Mouse (Mus musculus) liver (tissue): Measurements from ENCODE around the gene Sema5a.

Source experiments
- DNase-seq: peaks from one replicate; pipeline ENCODE4 v3.0.0-alpha.2; 2020; ENCODE audit warnings: mixed read lengths

Sema5a gene

DNA sequence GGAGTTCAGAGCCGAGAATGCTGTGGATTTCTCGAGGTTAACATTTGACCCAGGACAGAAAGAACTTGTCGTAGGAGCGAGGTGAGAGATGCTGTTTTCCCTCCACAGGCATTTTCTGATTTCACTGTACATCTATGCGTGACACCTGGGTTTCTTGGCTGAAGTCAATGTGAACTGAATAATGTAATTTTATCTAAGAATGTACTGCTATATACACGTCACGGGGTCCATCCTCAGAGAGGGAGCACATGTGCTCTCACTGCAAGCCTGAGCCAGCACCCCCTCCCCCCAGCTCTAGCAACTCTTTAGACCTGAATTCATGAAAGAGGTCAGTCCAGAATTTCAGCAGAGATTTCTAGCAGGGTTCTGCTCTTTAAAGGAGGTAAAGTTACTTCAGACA lies 215.6 kb downstream of the Sema5a start:
- no peak for DNase-seq

DNA sequence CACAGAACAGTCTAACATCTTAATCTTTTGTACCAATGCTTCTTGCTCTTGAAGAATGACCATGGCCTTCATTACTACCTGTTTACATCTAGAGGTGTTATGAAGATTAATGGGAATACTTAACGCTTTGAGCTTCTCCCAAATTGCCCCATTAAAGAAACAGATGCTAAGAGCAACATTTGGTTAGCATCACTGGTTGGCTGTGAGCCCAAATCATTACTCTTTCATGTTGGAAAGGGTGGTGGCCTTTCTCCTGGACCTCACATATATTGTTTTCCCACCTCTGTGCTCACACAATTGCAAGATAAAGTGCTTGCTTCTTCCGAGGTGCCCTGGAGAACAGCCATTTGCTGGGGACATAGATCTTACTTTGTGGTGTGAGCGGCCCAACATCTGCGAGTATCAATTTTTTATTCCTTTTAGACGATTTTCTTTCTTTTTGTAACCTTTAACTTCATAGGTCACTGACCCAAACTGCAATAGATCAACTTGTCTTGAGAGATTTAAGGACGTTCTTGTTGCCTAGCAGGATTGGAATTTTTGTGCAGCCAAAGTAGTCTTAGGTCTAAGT lies 227.0 kb downstream of the Sema5a start:
- DNase-seq = no peak

DNA sequence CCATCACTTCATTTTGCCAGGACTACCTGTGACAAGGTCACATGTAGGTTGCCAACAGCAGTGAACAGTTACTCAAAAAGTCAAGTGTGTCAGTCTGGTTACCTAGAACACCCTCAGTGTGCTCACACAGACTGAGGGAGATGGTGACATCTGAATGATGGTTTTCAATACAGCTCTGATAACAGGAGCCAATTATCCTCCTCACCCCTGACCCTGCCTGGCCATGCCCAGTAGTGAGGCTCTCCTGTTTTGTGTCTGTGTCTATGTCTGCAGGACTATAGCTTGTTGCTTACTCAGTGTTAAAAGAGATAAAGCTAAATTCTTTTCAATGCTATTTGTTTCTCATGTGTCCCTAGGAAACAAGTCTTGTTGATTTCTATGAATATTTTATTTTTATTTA lies 236.1 kb downstream of the Sema5a start:
- no peak for DNase-seq

DNA sequence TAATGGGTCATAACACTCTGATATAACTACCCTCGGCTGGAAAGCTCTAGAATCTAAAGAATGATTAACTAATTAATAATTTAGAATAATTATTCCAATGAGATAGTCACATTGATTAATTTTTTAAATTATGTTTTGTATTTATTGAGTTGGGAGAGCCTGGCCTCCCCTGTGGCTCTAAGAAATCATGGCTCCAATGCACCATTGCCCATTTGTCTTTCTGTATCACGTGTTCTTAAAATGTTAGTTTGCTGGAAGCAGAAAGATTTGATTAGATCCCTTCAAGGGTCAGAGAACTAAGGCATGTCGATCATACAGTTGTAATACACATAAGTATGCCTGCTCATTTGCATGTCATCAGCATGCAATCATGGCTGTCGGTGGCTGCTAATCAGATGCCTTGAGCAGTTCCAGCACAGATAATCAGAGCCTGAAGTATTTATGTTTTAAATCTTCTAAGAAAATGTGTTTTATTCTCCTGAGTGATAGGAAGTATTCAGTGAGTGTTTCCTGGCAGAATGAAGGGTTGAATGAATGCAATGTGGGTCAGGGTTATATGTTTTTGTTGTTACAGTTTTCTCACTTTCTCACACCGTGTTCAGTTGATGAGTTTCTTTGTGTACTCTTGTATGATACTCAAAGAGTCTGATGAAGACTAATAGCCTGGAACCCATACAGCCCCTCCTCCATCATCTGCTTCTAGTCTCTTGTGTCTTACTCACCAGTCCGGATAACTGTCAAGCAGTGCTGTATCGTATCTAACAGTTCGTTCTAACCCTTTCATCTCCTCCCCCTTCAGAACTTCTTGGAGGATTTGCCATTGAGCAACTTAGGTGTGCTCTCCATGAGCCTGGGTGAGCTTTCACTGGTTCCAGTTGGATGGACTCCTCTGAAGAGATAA lies 240.7 kb downstream of the Sema5a start:
- DNase-seq = no peak

DNA sequence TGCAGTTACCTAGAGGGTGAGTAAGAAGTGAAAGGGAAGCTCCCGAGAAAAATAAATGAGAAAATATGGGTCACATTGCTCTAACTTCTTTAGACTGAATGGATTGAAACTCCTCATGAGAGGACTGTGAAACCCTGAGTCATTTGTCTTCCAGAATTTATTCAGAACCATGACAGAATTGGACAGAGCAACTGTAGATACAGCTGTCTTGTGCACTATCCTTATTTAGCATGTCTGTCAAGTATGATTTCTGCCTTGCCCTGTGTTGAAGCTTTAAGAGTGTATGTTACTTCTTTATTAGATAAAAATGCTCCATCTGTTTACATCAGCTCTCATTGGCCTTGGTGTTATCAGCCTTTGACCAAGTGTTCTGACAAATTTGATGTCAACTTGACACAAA lies 243.4 kb downstream of the Sema5a start:
- no peak for DNase-seq

DNA sequence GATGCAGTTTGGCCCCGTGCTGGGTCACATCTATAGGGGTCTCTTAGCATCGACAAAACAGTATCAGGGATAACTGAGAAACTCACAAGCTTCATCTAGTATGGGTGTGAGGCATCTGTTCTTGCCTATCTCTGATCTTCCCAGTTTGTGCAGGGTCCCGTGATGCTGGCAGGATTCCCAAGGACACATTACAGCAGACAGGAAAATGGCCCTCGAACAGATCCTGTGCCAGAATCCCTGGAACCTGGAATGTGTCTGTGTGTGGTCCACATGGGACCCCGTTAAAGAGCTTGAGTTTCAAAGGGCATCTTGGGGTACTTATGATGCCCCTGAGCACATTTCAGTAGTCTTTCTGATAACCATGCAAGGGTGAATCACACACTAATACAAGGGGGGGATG lies 249.6 kb downstream of the Sema5a start:
- no peak for DNase-seq

DNA sequence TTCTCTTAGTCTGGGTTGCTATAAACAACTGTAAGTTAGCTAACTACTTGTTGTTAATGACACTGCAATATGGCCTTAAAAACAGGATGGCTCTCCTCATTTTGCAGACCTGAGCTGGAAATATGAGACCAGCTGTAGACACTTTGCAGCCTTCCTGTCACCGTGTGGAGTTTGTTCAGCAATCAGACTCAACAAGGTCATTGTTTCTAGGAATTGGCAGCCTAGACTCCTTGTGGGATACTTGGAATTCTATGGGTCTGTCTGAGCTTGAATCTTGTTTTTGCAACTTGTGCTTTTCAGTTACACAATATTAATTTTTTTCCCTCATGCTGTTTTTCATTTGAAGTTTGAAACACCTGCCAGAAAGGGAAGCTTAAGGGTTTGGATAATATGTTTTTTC lies 250.3 kb downstream of the Sema5a start:
- no peak for DNase-seq

DNA sequence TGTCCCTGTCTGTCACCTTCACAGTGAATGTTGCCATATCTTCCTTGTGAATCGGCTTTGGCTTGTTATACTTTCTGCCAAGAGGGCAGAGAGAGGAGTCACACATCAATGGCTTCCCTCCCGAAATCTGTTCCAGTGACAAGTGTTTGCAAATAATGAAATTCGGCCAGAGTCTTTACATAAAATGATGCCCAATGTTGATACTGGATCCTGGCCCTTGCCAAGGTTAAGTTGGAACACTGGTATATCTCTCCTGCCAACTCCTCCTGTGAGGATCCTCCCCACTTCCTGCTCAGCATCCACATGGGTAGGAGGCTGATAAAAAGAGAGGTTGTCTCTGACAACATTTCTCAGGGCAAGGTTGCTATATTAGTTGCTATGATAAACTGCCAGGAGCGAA lies 252.3 kb downstream of the Sema5a start:
- DNase-seq = no peak

DNA sequence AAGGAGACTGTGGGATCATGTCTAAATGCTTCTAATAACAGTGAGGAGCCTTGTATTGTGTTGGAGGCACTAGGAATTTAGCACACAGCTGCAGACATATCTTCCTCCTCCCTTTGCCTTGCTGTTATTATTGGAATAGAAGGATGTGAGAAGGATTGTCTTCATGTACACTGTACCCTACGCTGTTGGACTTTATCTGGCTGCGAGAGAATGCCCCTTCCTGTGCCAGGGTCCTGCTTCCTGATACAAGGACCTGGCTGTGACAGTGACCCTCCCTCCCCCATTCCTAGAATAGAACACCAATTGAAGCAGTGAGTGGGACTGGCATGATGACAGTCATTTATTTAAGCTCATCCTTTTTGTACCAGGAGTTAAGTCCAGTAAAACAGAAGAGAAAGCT lies 261.3 kb downstream of the Sema5a start:
- no peak for DNase-seq

DNA sequence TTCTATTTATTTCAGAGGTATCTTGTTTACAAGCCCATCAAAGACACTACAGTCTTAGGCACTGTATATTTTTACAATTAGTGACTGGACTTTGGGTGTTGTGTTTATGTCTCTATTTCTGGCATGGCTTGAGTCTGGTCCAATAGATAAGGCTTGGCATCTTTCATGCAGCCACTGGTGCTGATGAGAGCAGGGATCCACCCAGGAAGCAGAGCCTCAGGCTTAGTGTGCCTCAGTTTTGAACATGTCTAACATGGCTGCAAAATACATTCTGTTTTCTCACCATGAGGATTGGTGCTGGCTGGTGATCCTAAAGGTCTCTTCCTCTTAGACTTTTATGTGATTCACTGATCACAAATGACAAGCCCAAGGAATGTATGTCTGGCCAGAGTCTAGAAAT lies 263.7 kb downstream of the Sema5a start:
- no peak for DNase-seq

DNA sequence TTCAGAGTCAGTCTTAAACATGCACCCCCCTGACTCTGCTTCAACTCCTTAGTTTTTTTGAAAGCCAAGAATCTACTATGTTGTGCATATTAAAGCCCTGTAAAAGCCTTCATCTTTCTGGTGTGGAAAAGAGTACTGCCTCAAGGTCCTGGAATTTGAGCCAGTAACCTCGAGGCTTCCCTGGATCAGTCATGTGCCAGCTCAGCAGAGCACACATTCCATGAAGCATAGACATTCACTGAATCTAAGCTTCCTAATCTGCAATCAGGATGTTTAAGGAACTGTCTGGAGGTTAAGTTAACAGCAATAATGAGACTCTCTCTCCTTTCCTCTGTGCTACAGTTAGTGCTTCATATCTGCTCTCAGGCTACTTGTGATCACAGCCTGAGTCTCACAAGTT lies 270.3 kb downstream of the Sema5a start:
- DNase-seq = no peak

DNA sequence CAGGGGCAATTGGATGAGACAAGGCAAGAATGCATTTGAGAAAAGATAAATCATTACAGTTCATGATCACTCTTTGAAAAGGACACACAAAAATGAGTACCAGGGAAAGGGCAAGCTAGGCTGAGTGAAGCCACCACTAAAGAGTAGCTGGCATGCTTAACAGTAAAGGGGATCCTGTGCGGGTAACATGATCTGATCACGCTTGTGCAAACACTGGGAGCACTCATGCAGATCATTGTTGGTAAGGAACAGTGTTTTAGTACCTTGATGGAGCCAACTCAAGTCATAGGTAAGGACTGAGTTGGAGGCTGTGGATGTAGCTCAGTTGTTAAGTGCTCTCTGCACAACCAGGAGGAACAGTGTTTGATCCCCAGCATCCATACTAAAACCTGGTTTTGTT lies 273.3 kb downstream of the Sema5a start:
- DNase-seq = no peak

DNA sequence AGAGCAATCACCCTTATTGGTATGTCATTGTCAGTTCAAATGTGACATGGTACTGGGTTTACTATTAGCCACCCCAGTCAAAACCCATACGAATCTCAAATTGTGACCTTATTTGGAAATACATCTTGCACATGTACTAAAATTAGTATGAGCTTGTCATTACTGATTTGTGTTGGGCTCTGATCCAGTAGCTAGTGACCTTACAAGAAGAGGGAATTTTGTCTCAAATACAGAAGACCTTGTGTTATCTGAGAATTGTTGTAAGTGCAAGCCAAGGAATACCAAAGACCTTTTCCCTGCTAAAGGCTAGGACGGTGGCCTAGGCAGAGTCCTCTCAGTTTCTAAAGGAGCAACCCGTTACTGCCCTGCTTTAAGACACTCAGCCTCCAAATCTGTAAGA lies 287.9 kb downstream of the Sema5a start:
- DNase-seq = no peak

DNA sequence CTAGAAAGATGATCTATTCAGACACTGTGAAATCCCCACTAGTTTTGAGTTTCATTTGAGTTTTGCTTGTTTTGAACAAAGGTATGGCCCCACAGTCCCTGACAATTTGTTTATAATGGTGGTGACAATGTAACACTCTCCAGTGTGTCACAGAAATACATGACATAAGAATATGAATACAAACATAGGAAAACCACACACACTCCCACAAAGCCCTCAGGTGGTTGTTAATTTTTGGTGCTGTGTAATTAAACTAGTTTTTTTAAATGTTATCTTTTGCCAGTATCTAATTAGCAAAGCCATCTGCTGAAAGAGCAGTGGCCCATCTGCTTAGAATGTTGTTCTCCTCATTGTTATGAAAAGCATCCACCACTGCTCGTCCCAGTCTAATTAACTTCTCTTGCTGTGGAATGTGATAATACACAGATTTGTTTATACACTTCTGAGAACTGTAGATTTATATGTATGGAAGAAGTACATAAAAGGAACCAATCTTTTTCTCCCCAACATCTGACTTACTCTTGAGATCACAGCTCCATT lies 289.0 kb downstream of the Sema5a start:
- no peak for DNase-seq

DNA sequence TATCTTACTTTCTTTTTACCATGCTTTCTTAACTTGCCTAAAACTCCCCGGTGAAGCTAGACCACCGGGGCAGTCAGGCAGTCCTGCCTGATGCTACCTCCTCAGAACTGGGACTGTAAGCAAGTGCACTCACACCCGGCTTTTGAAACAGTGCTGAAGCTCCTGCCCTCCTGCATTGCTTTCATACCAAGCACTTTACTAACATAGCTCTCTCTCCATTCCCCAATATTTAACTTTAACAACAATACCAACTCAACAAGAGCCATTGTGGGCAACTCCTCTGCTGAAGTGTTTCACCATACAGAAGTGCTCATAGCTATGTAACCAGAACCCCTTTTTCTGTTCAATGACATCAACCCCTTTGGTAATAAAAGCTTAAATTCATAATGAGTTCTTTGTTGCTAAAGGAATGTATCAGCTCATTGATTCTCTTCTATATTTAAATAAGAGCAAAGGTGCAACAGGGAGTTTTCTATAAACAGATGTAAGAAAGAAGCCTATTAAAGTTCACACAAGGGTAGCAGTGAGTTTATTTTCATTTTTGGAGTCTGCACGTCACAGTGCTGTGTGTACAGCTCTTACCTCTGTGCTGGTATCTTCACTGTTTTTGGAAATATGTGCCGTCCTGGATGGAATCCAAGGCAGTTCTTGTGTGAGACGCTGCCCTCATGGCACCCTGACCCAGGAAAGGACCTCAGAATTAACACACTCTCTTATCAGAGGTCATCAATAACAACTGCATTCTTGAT lies 292.3 kb downstream of the Sema5a start:
- DNase-seq = no peak

DNA sequence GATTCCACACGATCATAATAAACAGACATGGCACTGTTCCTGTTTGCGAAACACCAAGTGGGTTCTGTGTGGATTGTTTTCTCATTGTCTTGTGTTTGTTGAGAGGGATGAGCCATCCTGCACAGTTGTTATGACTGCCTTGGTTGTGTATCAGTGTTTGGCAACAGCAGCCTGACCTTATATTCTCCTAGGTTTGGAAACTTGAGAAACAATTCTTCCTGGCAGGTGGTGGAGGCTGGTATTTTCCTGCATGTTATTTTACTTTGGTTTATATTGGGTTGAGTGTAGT lies 292.8 kb downstream of the Sema5a start:
- DNase-seq = no peak

DNA sequence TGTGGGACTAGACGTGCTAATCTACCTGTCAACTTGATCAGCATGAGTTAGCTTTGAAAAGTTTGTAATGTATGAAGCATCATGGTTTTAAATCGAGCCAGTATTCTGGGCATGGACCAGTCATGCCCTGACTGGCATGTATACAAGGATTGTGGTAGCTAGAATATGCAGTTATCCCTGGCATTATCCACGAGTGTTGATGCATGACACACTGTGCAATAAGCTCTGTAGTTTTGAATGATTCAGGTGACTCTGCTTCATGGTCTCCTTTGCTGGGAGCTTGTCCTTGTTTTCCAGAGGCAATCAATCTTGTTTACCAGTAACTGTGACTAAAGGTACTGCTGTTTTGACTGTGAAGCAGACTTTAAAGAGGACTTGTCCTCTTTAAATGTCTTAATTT lies 293.5 kb downstream of the Sema5a start:
- no peak for DNase-seq

DNA sequence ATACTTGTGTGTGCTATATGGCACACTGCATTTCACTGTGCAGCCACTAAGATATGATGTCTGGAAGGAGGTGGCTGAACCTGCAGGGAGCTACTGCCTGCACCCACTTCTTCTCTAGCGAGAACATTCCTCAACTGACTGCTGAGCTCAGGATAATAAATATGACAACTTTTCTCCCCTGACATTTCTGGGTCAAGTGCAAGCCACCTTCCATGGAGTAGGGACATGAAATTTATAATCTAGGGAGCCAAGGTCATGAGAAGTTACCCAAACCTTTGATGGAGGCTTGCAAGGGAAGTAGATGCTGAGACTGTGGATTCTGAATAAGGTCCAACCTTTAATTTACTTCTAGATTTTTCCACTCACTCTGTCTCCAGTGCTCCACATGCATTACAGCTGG lies 298.1 kb downstream of the Sema5a start:
- DNase-seq = no peak

DNA sequence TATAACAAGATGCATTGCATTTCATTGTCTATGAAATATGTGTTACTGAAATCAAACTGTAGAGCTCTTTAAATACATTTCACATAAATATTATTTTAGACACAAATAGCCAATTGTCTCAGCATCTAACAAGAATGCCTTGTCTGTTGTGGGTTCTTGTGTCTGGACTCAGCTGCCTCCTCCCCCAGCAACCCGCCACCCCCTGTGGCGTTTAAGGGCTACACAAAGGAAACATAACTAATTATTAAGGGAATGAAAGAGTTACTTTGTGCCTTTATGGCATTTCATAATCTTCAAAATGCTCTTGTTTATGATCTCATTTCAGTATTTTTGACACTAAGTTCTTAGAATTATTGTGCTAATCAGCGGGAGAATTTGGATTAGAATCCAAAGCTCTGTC lies 298.6 kb downstream of the Sema5a start:
- DNase-seq = no peak

DNA sequence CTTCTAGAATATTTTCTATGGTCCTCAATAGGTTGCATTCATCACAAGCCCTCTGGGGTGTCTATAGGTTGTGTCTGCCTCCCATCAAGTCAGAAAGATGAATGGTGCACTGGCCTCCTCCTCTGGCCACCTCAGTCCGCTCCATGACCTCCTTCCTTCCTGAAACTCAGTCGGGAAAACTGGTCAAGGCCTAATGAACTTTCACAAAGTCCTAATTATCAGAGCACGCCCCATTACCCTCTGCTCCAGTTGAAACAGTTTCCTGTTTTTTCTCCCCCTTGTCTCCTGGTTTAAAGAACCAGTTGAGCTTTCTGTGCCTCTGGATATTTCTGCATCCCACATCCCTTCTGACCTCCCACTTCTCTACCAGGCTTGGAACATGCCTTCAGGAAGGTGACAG lies 300.8 kb downstream of the Sema5a start:
- no peak for DNase-seq

DNA sequence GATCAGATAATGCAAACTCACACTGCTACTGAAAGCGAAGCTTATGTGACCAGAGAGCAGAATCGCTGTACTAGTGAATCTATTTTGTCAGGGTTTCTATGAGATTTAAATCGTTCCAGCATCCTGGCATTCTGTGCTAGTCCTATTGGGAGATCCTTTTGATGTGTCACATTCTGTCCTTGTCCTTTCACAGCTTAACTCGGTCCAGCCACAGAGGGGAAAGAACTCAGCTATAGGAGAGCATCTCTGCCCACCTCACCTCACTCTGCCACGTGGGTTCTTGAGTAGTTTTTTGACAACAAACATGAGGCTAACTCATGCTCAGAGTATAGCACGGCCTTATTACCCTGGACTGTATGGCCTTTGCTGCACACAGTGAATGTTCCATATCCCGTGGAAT lies 302.1 kb downstream of the Sema5a start:
- no peak for DNase-seq

DNA sequence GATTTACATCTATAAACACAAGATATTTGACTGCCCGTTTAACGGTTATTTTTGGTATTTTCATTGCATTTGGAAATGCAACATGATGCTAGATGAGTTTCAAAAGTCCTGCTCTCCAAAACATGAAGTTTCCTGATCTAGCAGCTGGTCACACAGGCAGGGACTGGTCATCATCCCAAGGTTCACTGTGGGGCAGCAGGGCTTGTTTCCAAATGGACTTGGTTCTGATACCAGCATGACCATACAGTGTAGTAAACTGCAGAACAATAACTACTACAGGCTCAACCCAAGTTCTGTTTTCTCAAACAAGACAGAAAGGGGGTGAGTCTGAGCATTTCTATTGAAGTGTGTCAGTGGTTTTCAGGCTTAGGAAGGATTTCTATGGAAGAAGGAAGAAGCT lies 314.3 kb downstream of the Sema5a start:
- no peak for DNase-seq

DNA sequence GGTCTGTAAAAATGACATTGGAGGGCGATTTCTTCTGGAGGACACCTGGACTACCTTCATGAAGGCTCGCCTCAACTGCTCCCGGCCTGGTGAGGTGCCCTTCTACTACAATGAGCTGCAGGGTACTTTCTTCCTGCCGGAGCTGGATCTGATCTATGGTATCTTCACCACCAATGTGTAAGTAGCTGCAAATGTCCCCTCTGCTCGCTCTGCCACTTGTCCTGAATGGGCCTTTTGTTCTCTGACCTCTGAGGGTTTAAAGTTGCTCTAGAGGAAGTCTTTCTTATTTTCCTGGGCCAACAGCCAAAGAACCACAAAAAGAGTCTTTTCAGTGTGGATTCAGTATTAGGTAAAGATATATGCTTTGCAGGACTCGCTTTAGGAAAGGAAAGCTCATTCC lies 318.0 kb downstream of the Sema5a start:
- no peak for DNase-seq
